Mouse (Mus musculus): ENCODE measurements around the gene Agps.

GRCm38 (mm10) chr2:75786075-75786474 lies 45.9 kb upstream of the Agps start:
- TF ChIP-seq FLI1 (IDR thresholded peaks at IDR 0.05; ENCODE audit: low read length) (no peak), GATA1 (IDR thresholded peaks at IDR 0.05; ENCODE audit: borderline replicate concordance, low read length) (no peak)
